Mouse (Mus musculus): ENCODE data around the gene Atp13a5.

Atp13a5 gene

GRCm38 (mm10) chr16:29378458-29378857, at the start of gene Atp13a5:
TSS of gene Atp13a5 (minus strand) at chr16:29378732.
- no peak for DNase-seq

DNA sequence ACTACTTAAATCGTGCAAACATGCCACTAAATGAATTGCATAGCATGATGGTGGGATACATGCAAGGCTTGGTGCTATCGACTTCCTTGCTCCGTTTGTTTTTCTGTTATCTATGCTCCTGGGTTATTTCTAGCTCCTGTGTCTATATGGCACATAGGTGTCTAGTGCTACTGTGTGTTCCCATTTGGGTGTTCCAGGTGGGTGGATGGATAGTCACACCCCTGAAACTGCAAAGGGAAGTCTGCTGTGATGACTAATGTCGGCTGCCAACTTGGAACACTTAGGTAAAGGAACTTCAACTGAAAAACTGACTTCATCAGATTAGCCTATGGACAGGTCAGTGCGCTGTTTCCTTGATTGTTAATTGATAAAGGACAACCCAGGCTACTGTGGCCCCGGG, 36.3 kb upstream of the Atp13a5 start:
- DNase-seq, result no peak

- DNase-seq, result no peak
Measured at GRCm38 (mm10) chr16:29407319-29407718, 28.8 kb upstream of the Atp13a5 start.

- DNase-seq, result no peak
Measured at GRCm38 (mm10) chr16:29399079-29399478, 20.5 kb upstream of the Atp13a5 start.

DNA sequence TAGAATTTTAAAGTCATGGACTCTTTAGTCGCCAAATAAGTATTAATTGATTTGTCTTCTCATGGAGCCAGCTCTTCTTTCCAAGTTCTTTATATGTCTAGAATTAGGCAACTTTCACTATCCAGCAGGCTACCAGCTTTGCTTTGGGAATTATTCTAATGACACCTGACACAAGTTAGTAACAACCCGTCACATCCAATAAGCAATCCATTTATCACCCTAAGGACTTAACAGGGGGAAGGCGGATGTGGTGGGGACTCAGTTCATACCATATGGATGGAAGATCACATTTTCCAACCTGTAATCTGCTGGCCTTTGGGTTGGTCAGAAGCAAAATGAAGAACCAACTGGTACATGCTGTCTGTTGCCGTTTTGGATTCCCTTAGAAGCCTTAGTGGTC, 6.2 kb upstream of the Atp13a5 start:
- DNase-seq, result no peak

GRCm38 (mm10) chr16:29374636-29375035, 3.9 kb downstream of the Atp13a5 start:
- no peak for DNase-seq

DNA sequence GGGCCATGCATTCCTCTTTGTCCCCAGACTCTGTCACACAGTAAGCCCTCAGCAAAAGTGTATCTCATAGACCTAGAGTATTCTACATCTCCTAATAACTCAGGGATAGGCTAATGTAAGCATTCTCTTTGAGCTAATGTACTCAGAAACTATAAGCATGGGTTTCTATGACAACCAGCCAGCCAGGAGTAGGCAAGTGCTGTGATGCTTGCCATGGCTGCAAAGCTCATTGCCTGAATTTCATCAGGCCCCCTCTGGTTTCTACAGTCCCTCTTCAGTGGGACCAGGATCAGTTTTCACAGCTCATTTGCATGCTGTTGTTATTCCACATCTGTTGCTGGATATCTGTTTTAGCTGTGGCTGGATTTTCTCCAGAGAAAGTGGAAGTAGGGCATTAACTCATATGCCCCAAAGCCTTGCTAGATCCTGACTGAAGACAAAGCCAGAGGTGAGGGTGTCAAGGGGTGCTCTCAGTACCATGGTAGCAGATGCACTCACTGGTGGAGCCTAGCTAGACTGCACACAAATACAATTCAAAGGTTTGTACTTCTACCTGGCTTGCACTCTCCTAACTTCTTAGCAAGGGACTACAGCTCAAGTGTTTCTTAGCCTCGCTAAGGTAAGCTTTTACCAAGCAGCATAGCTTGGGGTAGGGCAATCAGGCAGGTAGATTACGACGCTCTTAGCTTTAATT, 47.0 kb downstream of the Atp13a5 start:
- no peak for DNase-seq

GRCm38 (mm10) chr16:29330948-29331347, 47.6 kb downstream of the Atp13a5 start:
- no peak for DNase-seq

DNA sequence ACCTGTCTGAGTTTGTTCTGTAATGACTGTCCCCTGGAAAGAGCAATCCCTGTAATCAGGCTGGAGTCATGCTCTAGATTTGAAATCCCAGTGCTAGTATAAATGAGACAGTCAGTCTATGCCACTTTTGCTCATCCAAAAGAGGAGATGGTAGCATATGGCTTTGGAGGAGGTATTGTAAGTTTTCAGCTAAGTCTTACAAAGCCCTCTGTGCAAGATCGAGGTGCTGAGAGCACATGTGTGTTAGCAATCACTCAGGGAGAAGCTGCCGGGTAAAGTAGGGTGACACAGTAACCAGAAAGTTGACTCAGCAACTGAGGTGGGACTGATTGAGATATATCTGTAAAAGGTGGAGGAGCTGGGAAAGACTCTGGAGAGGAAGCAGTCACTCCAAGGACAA, 49.3 kb downstream of the Atp13a5 start:
- no peak for DNase-seq

GRCm38 (mm10) chr16:29327910-29328309, 50.6 kb downstream of the Atp13a5 start:
- no peak for DNase-seq

DNA sequence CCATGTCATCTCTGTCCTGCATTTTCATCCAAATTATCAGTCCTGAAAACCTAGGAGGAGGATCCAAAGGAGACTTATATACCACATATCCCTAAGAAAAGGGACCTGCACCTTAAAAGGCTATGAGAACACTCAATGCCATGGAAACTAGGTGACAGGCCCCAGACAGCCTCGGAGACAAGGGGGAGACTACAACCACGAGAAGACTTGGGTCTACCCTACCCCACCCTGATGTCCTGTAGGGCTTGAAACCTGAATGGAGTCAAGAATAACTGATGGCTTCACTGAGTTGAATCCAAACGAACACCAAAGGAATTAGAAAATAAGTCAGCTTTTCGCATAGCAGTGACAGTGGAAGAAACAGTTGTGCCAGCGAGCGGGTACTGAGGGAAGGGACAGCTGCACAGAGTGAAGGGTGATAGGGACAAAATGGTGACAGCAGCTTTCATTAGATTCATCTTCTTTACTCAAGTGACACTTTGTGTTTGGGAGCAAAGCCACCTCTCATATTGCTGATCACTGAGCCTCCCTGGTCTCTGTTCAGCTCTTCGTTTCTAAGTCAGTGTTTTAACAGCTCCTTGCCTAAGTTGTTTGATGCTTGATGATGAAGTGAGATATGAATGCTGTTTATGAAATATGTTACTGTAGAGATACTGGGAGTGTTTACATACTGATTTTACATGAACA, 53.2 kb downstream of the Atp13a5 start:
- DNase-seq, result no peak

DNA sequence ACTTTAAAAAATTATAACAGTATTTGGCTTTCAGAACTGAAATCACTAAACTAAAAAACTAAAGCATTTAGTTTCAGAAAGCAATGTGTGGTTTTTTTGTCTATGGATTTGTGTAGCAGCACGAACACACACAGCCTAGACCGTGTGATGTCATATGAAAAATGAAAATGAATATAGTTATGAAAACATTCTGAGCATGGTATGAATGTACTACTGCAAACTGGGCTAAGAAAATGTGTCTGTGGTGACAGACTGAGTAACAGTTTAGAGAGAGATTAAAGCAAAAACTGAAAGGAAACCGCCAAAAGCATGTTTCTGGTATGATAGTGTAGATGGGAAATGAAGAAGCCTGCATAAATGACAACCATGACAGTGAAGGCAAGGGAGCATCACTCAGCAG, 57.8 kb downstream of the Atp13a5 start:
- DNase-seq, result no peak

DNA sequence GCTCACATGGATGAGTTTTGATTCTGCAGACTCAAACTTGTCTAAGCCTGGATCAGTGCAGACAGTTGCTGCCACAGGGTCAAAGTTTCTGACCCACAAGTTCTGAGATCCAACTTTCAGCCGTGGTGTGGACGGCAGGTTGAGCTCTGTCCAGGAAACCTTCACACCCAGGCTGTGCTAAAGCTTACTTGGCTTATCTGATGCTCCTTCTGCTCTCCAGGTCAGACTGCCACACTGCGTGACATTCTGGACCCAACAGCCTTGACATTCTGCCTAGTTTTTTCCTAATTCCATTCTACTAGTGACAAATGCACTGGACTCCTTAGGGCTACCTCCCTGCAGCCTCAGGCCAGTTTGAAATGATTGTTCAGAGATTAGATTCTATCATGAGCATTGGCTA, 63.1 kb downstream of the Atp13a5 start:
- no peak for DNase-seq

- no peak for DNase-seq
Measured at GRCm38 (mm10) chr16:29314991-29315390, 63.5 kb downstream of the Atp13a5 start.

DNA sequence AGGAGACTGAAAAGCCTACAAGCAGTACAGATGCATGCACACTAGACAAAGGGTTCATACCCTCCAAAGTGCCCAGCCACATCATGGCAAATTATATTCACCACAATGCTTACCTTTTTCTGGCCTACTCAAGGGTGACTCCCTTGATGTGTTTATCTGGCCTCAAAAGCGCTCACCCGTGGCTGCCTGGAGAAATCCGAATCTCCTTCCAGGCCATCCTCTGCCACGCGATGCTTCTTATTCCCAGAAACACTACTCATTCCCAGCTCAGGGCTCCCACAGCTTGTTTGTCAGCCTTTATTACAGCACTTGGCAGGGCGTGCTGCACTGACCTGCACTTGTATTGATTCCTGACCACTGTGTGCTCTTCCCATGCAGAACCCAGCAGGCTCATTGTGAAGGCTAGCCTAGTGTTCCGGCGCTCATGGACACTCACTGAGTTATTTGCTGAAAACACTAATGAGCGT, 80.9 kb downstream of the Atp13a5 start:
- no peak for DNase-seq

GRCm38 (mm10) chr16:29280691-29281090, 97.8 kb downstream of the Atp13a5 start:
- DNase-seq, result no peak

DNA sequence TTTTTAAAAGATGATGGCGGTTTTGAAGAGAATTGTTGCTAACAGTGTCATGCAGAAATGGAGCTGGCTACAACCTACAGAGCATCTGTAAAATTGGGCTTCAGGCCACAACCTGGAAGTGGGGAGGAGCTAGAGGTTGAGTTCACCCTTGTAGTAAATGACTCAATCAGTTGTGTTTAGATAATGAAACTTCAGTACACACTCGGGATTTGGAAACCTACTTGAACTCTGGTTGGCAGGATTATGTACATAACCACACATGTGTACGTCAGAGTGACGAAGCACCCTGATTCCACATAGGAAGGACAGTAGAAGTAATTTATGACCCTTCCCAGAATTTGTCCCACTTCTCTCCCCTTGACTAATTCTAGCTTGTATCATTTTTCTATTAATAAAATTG, 124.2 kb downstream of the Atp13a5 start:
- DNase-seq, result no peak

DNA sequence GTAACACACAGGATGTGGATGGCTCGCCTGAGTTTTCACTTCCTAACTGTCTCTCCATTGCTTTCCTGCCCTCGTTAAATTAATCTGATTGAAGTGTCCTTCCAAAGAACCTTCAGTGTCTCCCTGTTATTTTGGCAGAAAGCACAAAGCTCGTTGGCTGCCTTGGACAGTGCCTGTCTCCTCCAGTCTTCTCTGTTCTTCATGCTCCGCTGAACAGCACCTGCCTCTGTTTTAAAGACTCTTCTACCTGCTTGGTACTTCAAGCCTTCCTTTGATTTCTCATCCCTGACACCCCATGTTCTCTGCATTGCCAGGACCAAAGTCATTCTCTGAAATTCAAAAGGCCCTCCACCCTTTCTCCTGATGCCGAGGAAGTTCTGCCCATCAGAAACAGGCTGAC, 142.6 kb downstream of the Atp13a5 start:
- DNase-seq, result no peak

DNA sequence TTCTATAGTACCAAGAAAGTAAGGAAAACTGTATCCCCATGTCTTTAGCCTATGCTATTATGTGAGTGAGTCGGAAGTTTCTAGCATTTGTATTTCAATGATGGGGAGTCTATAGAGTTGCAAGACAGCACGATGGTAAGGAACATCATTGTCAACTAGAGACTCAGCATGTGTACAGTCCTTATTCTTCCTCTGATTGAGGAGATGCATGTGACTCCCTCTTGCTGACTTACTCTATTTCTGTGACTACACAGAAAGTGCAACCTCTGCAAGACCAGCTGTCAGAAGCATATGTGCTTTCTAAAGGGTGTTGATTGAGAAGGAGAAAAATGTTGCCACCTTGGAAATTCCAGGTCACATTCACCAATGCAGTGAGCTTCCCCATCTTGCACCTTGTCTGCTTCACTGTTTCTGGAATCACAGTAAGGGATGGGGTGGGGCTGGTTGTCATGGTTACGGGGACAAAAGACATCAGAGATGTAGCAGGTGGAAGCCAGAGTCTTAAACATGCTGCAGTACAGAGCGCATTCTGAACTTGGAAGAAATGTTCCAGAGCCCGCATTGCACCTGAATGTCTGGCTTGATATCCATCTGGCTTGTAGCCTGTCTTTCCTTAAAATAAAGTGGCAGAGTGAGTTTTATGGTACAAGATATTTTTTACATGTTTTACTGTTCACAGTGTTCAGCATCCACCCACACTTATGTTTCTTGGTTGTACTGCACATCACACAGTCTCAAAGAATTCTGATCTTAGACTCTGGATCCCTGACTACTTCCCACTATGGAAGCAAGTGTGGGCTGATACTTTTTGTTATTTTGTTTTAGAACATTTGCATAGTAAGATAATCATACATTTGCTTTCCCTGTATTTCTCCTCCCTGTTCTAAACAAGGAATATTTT, 161.9 kb downstream of the Atp13a5 start:
- no peak for DNase-seq

DNA sequence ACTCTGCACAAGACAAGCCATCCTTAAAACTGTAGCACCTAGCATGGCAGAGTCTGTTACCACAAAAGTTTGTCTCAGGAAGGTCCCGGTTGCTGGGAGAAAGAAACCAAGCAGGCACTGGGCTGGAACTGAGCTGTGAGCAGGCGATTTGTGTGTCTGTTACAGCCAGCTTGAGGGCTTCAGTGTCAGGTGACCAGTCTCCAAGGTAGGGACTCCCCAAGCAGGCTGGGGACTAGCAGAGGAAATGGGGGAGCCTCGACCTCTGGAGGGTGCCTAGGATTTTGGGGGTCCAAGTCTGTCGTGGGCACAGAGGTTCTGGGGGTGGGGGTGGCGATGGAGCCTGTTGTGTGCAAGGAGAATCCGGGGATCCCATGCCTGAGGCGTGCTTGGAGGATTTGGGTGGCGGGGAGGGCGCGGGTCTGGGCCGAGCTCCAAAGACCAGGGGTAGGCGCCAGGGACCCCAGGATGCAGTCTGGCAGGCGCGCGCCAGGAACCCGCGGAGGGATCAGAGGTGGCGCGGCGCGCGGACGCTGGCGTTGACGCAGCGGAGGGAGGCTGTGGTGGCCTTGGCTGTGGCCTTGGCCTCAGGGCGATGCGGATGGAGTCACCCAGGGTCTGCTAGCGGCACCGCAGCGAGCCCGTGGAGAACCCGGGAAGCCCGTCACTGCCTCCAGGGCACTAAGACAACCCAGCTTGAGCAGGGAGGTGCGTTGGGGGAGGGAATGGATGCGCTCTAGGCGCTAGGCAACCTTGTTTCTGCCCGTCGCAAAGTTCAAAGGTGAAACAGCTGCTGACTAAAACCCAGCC, 168.7 kb downstream of the Atp13a5 start, which contains the start of gene Hrasls:
Gene Hrasls, plus strand, starts transcription at position 91 of the 807 bp plus-strand sequence.
- DNase-seq, result no peak

DNA sequence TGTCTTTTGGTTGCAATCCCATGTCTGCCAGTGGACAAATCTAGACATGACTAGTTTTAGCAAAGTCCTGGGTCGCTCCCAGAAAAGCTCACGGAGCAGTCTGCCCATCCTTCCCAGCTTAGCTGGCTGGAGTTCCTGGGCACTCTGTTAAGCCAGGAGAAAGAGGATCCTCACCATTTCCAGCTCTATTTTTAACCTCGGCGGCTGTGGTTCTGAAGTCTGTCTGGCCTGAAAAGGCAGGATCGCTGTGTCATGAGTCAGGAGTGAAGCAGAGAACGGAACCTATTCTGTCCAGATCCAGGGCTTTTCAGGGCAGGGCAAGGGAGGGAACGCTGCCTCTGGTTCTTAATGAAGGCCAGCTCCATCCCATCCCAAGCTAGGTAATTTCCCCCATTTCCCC, 169.7 kb downstream of the Atp13a5 start:
- DNase-seq, result no peak

- DNase-seq, result no peak
Measured at GRCm38 (mm10) chr16:29205581-29205980, 173.0 kb downstream of the Atp13a5 start.

DNA sequence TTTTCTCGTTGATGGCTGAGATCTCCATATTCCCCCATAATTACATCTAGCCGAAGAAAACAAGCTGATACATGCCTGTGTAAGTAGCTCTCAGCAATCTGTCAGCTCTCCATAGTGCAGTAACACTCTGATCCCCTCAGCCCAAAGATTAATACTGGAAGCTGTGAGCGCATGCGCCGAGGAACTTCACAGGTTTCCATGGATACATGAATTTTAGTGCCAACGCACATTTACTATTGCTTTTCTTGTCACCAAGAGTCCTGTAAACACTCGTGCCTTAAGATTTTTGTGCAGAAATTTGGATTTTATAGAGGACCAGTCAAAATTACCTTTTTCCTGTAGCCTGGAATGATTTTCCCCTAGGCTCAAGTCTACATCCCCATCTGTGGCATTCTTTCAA, 173.7 kb downstream of the Atp13a5 start:
- no peak for DNase-seq

All from thymus, adult 18-20 months (tissue).